Mouse (Mus musculus): ENCODE data around the gene Depp1. TPM values are rescaled to one million over a fixed set of nuclear protein-coding genes. Genes with fewer than 3 reads are reported as not detected.

Gene Depp1
- polyA plus RNA-seq, 1 experiment from 2014 or later: 36.8 TPM

- Histone ChIP-seq H3K4me3 (replicated peaks; ENCODE audit: low read depth, low read length) (no peak overlapping the region), H3K4me1 (replicated peaks; ENCODE audit: insufficient read depth, low read length) (0 out of 2 replicates have a peak, but pooled peaks cover 4% of the 10 kb centered on the region), H3K4me2 (ENCODE audit: low read length) (no peak overlapping the region), H3K9me3 (replicated peaks; ENCODE audit: low read length) (no peaks in the 10 kb centered on the region), H3K9ac (ENCODE audit: low read depth, low read length) (no peak overlapping the region), H3K27me3 (ENCODE audit: insufficient read depth, low read length) (no peaks in the 10 kb centered on the region), H3K36me3 (ENCODE audit: insufficient read depth, low read length) (no peaks in the 10 kb centered on the region), H3K27ac (no peak overlapping the region)
- WGBS: 61% methylated on average over 4 of the region's 4 CpGs
- ATAC-seq (replicated peaks; ENCODE audit: low FRiP score, low read depth) (no peak), DNase-seq (ENCODE audit: low spot score) (no peak)
- no peak for TF ChIP-seq CTCF (IDR thresholded peaks at IDR 0.05; ENCODE audit: low read depth)
Observed at GRCm38 (mm10) chr6:116643881-116644280, 6.5 kb upstream of the Depp1 start.

DNA sequence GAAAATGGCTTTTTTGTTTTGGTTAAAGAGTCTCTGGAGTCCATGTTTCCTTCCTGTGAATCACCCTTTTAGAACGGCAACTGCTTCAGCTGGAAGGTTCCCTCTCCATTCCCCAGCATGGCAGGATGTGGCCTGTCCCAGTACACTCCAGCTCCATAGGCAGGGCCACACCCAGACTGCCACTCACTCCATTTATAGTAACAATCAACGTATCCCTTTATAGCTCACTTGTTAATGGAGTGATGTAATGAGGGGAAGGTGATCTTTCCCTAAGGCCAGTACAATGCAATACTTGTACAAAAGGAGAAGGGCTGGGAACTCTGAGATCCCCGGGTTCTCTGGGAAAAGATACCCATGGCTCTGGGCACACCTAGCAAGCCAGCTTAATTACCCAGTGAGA is 6.1 kb upstream of the Depp1 start:
- Histone ChIP-seq H3K27me3 (ENCODE audit: insufficient read depth, low read length) (no peaks in the 10 kb centered on the region), H3K4me2 (ENCODE audit: low read length) (no peak overlapping the region), H3K4me1 (replicated peaks; ENCODE audit: insufficient read depth, low read length) (0 out of 2 replicates have a peak, but pooled peaks cover 4% of the 10 kb centered on the region), H3K36me3 (ENCODE audit: insufficient read depth, low read length) (no peaks in the 10 kb centered on the region), H3K27ac (no peak overlapping the region), H3K9me3 (replicated peaks; ENCODE audit: low read length) (no peaks in the 10 kb centered on the region), H3K4me3 (replicated peaks; ENCODE audit: low read depth, low read length) (no peak overlapping the region), H3K9ac (ENCODE audit: low read depth, low read length) (no peak overlapping the region)
- 45% methylated on average over 3 of the region's 3 CpGs for WGBS
- DNase-seq (ENCODE audit: low spot score): peak; percentile 31
- no peak for ATAC-seq (replicated peaks; ENCODE audit: low FRiP score, low read depth)
- TF ChIP-seq CTCF (IDR thresholded peaks at IDR 0.05; ENCODE audit: low read depth): no peak

GRCm38 (mm10) chr6:116647763-116648162 is 2.6 kb upstream of the Depp1 start:
- no peak for TF ChIP-seq CTCF (IDR thresholded peaks at IDR 0.05; ENCODE audit: low read depth)
- no peak overlapping the region for H3K4me3 ChIP-seq (replicated peaks; ENCODE audit: low read depth, low read length)
- H3K9ac ChIP-seq (ENCODE audit: low read depth, low read length): no peak overlapping the region
- H3K36me3 ChIP-seq (ENCODE audit: insufficient read depth, low read length): no peaks in the 10 kb centered on the region
- ATAC-seq (replicated peaks; ENCODE audit: low FRiP score, low read depth) (peak; percentile 90), DNase-seq (ENCODE audit: low spot score) (peak; percentile 39)
- no peaks in the 10 kb centered on the region for H3K9me3 ChIP-seq (replicated peaks; ENCODE audit: low read length)
- H3K4me2 ChIP-seq (ENCODE audit: low read length): no peak overlapping the region
- 0 out of 2 replicates have a peak overlapping the region, but pooled peaks have one; percentile 5 for H3K27ac ChIP-seq
- H3K4me1 ChIP-seq (replicated peaks; ENCODE audit: insufficient read depth, low read length): peaks cover 11% of the 10 kb centered on the region; the same call in 1 of the 2 replicates
- H3K27me3 ChIP-seq (ENCODE audit: insufficient read depth, low read length): no peaks in the 10 kb centered on the region
- 43% methylated on average over 12 of the region's 12 CpGs for WGBS

GRCm38 (mm10) chr6:116649811-116650210 is 598 bp upstream of the Depp1 start:
- H3K9ac ChIP-seq (ENCODE audit: low read depth, low read length): 0 out of 2 replicates have a peak overlapping the region, but pooled peaks have one; percentile 8
- H3K9me3 ChIP-seq (replicated peaks; ENCODE audit: low read length): no peaks in the 10 kb centered on the region
- WGBS: 85% methylated on average over 7 of the region's 7 CpGs
- ATAC-seq (replicated peaks; ENCODE audit: low FRiP score, low read depth): no peak
- no peaks in the 10 kb centered on the region for H3K27me3 ChIP-seq (ENCODE audit: insufficient read depth, low read length)
- no peak overlapping the region for H3K4me2 ChIP-seq (ENCODE audit: low read length)
- no peak for TF ChIP-seq CTCF (IDR thresholded peaks at IDR 0.05; ENCODE audit: low read depth)
- peak overlapping the region; percentile 31; the same call in 1 of the 2 replicates for H3K27ac ChIP-seq
- no peak for DNase-seq (ENCODE audit: low spot score)
- no peak overlapping the region for H3K4me3 ChIP-seq (replicated peaks; ENCODE audit: low read depth, low read length)
- H3K36me3 ChIP-seq (ENCODE audit: insufficient read depth, low read length): no peaks in the 10 kb centered on the region
- peaks cover 11% of the 10 kb centered on the region; the same call in 1 of the 2 replicates for H3K4me1 ChIP-seq (replicated peaks; ENCODE audit: insufficient read depth, low read length)

- Histone ChIP-seq H3K4me3 (replicated peaks; ENCODE audit: low read depth, low read length) (peak overlapping the region; percentile 24), H3K27ac (no peak overlapping the region), H3K9me3 (replicated peaks; ENCODE audit: low read length) (no peaks in the 10 kb centered on the region), H3K4me2 (ENCODE audit: low read length) (peak overlapping the region; percentile 34), H3K9ac (ENCODE audit: low read depth, low read length) (peak overlapping the region; percentile 32; the same call in 1 of the 2 replicates), H3K36me3 (ENCODE audit: insufficient read depth, low read length) (no peaks in the 10 kb centered on the region), H3K4me1 (replicated peaks; ENCODE audit: insufficient read depth, low read length) (peaks cover 11% of the 10 kb centered on the region; the same call in 1 of the 2 replicates), H3K27me3 (ENCODE audit: insufficient read depth, low read length) (no peaks in the 10 kb centered on the region)
- DNase-seq (ENCODE audit: low spot score) (peak; percentile 47), ATAC-seq (replicated peaks; ENCODE audit: low FRiP score, low read depth) (no peak)
- WGBS: 67% methylated on average over 20 of the region's 20 CpGs
- TF ChIP-seq CTCF (IDR thresholded peaks at IDR 0.05; ENCODE audit: low read depth): peak; percentile 66
Observed at GRCm38 (mm10) chr6:116651437-116652118, 1.2 kb downstream of the Depp1 start.

DNA sequence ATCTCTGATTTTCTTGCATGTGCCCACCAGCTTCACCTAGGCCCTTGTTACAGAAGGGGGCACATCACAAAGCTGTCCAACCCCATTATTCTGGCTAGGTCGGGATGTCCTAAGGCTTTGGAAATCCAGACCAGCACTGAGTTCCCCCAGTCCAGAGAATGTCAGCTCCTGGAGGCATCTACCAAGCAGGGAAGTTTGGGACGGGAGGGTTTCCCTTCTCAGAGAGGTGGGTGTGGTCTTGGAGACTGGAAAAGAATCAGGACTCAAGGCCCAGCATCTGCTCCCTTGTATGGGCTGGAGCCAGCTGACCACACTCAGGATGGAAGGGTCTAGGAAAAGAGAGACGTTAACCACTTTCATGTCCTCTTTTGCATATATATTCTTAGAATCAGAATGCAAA is 2.8 kb downstream of the Depp1 start:
- Histone ChIP-seq H3K9me3 (replicated peaks; ENCODE audit: low read length) (no peaks in the 10 kb centered on the region), H3K27ac (no peak overlapping the region), H3K27me3 (ENCODE audit: insufficient read depth, low read length) (no peaks in the 10 kb centered on the region), H3K36me3 (ENCODE audit: insufficient read depth, low read length) (no peaks in the 10 kb centered on the region), H3K4me2 (ENCODE audit: low read length) (no peak overlapping the region), H3K9ac (ENCODE audit: low read depth, low read length) (no peak overlapping the region), H3K4me1 (replicated peaks; ENCODE audit: insufficient read depth, low read length) (peaks cover 7% of the 10 kb centered on the region; the same call in 1 of the 2 replicates), H3K4me3 (replicated peaks; ENCODE audit: low read depth, low read length) (no peak overlapping the region)
- ATAC-seq (replicated peaks; ENCODE audit: low FRiP score, low read depth) (no peak), DNase-seq (ENCODE audit: low spot score) (no peak)
- 75% methylated on average over 3 of the region's 3 CpGs for WGBS
- no peak for TF ChIP-seq CTCF (IDR thresholded peaks at IDR 0.05; ENCODE audit: low read depth)
